Mouse (Mus musculus): Measurements from ENCODE around the gene Rps19bp1. TPM values are rescaled to one million over a fixed set of nuclear protein-coding genes. Genes with fewer than 3 reads are reported as not detected.

The Rps19bp1 gene
- polyA plus RNA-seq, 1 experiment from 2014 or later: 67.3 TPM

DNA sequence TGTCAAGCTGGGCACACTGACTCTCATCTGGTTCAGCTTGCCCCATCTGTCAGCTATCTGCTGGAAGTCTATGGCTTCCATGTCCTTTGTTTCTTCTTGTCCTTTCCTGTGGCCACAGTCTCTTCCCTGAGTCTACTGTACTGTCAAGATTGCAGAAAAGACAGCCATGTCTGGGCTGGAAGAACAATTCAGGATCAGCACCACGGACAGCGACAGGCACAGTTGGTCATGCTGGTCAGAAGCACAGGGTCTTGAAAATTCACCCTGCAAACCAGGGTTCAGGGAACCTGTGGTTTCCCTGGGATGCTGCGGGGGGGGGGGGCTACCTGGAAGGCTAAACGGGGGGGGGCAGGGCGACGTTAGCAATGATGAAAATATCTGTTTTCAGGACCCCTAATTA is 13.5 kb upstream of the Rps19bp1 start:
- H3K4me3 ChIP-seq: no peak overlapping the region
- no peak overlapping the region for H3K4me2 ChIP-seq
- no peaks in the 10 kb centered on the region for H3K9me3 ChIP-seq
- 0% methylated on average over 6 of the region's 6 CpGs for WGBS
- no peak overlapping the region for H3K27ac ChIP-seq
- peaks cover 34% of the 10 kb centered on the region for H3K27me3 ChIP-seq
- no peaks in the 10 kb centered on the region for H3K4me1 ChIP-seq
- no peaks in the 10 kb centered on the region for H3K36me3 ChIP-seq
- no peak overlapping the region for H3K9ac ChIP-seq
- no peak for ATAC-seq (ENCODE audit: insufficient number of reproducible peaks, insufficient read depth, low FRiP score, low TSS enrichment, low read depth)

DNA sequence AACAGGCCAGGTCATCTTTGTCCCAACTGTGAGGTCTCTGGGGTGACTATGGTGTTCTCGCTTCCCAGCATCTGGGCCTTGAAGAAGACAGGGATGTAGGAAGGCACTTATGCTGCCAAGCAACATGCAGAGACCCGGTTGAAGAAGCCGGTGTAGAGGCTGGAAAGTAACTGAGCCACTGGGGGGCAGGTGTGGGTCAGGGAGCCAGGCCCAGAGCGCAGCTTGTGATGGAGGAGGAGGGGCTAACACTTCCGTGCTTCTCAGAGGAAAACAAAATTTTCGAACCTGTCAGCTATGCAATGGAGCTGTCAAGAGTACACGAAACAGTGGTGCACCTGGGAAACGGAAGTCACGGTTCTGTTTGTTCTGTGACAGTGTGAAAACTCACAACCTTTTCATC is 13.0 kb upstream of the Rps19bp1 start:
- no peak for ATAC-seq (ENCODE audit: insufficient number of reproducible peaks, insufficient read depth, low FRiP score, low TSS enrichment, low read depth)

GRCm38 (mm10) chr15:80271858-80272396 is 7.8 kb upstream of the Rps19bp1 start:
- H3K27me3 ChIP-seq: peaks cover 4% of the 10 kb centered on the region
- no peak overlapping the region for H3K9ac ChIP-seq
- H3K36me3 ChIP-seq: no peaks in the 10 kb centered on the region
- H3K4me1 ChIP-seq: peaks cover 5% of the 10 kb centered on the region; the same call in 1 of the 2 replicates
- H3K4me3 ChIP-seq: no peak overlapping the region
- no peak for ATAC-seq (ENCODE audit: insufficient number of reproducible peaks, insufficient read depth, low FRiP score, low TSS enrichment, low read depth)
- WGBS: 75% methylated on average over 3 of the region's 3 CpGs
- H3K4me2 ChIP-seq: no peak overlapping the region
- 0 out of 2 replicates have a peak, but pooled peaks cover 7% of the 10 kb centered on the region for H3K9me3 ChIP-seq
- H3K27ac ChIP-seq: no peak overlapping the region

More for the DNA sequence above, 13.0 kb upstream of the Rps19bp1 start:
- no peaks in the 10 kb centered on the region for H3K36me3 ChIP-seq
- H3K27me3 ChIP-seq: peaks cover 29% of the 10 kb centered on the region
- H3K27ac ChIP-seq: no peak overlapping the region
- no peak overlapping the region for H3K9ac ChIP-seq
- H3K4me2 ChIP-seq: no peak overlapping the region
- no peak overlapping the region for H3K4me3 ChIP-seq
- WGBS: 49% methylated on average over 9 of the region's 9 CpGs
- no peaks in the 10 kb centered on the region for H3K4me1 ChIP-seq
- H3K9me3 ChIP-seq: no peaks in the 10 kb centered on the region

DNA sequence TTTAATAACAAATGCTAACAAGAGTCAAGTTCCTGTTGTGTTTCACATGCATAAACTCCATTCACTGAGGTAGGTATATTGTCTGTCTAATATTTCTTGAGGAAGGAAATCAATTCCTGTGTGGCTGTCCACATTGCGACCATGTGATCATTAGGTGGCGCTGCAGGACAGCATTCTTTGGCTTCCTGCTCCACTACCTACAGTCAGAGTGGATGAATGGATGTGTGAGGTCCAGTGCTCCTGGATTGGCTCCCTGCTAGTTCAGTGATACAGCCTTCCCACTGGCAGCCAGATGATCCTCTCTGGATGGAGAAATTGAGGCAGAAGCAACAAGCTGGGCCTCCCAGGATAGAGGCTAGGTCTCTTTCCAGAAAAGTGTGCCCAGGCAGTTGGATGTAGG is 2.2 kb upstream of the Rps19bp1 start:
- no peak overlapping the region for H3K4me3 ChIP-seq
- no peak overlapping the region for H3K27ac ChIP-seq
- no peak overlapping the region for H3K4me2 ChIP-seq
- 0% methylated on average over 2 of the region's 2 CpGs for WGBS
- H3K36me3 ChIP-seq: 0 out of 2 replicates have a peak, but pooled peaks cover 3% of the 10 kb centered on the region
- H3K27me3 ChIP-seq: no peaks in the 10 kb centered on the region
- H3K4me1 ChIP-seq: peaks cover 23% of the 10 kb centered on the region
- 0 out of 2 replicates have a peak, but pooled peaks cover 7% of the 10 kb centered on the region for H3K9me3 ChIP-seq
- H3K9ac ChIP-seq: no peak overlapping the region
- ATAC-seq (ENCODE audit: insufficient number of reproducible peaks, insufficient read depth, low FRiP score, low TSS enrichment, low read depth): no peak

DNA sequence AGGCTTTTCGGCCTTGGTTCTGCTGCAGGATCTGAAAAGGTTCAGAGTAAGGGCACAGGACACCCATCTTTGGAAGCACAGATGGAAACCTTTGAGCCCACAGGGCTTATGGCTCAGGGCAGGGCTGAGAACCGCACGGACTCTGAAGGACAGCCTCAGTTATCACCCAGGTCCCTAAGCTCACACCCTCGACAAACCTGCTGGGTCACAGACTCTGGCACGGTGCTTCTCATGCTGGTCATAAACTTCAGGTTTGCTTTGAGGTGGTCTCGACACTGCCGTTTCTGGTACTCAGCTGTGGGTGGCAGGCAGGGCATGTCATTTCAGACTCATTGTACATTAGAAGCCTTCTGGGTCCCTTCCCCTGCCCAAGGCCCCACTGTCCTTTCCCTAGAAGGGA is 3.0 kb downstream of the Rps19bp1 start:
- no peaks in the 10 kb centered on the region for H3K9me3 ChIP-seq

DNA sequence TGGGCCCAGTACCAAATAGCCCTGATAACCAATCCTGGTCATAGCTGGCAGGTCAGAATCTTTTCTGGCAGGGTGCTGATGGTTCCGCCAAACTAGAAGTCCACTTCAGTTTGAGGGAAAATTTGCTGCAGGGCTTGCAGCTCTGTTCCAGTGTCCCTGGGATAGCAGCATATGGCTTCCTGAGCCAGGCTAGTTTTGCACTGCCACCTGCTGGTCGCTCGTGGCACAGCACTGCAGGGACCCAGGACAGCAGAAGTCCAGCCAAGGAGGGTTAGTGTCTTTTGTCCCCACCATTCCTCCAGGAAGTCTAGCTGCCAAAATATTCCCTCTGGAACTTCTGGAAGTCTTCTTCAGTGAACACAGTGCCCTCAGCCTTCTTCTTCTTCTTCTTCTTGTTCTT is 3.4 kb downstream of the Rps19bp1 start:
- peaks cover 47% of the 10 kb centered on the region for H3K36me3 ChIP-seq
- no peaks in the 10 kb centered on the region for H3K27me3 ChIP-seq
- H3K9me3 ChIP-seq: no peaks in the 10 kb centered on the region
- no peak overlapping the region for H3K4me3 ChIP-seq
- H3K4me2 ChIP-seq: no peak overlapping the region
- peaks cover 42% of the 10 kb centered on the region for H3K4me1 ChIP-seq
- ATAC-seq (ENCODE audit: insufficient number of reproducible peaks, insufficient read depth, low FRiP score, low TSS enrichment, low read depth): no peak
- H3K27ac ChIP-seq: no peak overlapping the region
- WGBS: 9% methylated on average over 3 of the region's 3 CpGs
- H3K9ac ChIP-seq: no peak overlapping the region

More for the DNA sequence above, 3.0 kb downstream of the Rps19bp1 start:
- Histone ChIP-seq H3K4me1 (peaks cover 42% of the 10 kb centered on the region), H3K36me3 (peaks cover 46% of the 10 kb centered on the region), H3K27ac (no peak overlapping the region), H3K4me3 (no peak overlapping the region), H3K4me2 (no peak overlapping the region), H3K27me3 (no peaks in the 10 kb centered on the region), H3K9ac (no peak overlapping the region)
- no peak for ATAC-seq (ENCODE audit: insufficient number of reproducible peaks, insufficient read depth, low FRiP score, low TSS enrichment, low read depth)
- WGBS: 84% methylated on average over 7 of the region's 7 CpGs

- H3K27ac ChIP-seq: 0 out of 2 replicates have a peak overlapping the region, but pooled peaks have one; percentile 7
- WGBS: 69% methylated on average over 8 of the region's 8 CpGs
Measured at GRCm38 (mm10) chr15:80259406-80260045, 4.6 kb downstream of the Rps19bp1 start.

GRCm38 (mm10) chr15:80258240-80259170 is 5.6 kb downstream of the Rps19bp1 start:
- Histone ChIP-seq H3K36me3 (peaks cover 47% of the 10 kb centered on the region), H3K9me3 (no peaks in the 10 kb centered on the region), H3K4me2 (peak overlapping the region; percentile 95; the same call in 1 of the 2 replicates), H3K27me3 (no peaks in the 10 kb centered on the region), H3K9ac (peak overlapping the region; percentile 32; the same call in 1 of the 2 replicates), H3K27ac (peak overlapping the region; percentile 98), H3K4me3 (no peak overlapping the region), H3K4me1 (peaks cover 51% of the 10 kb centered on the region)
- ATAC-seq (ENCODE audit: insufficient number of reproducible peaks, insufficient read depth, low FRiP score, low TSS enrichment, low read depth): no peak
- WGBS: 43% methylated on average over 11 of the region's 11 CpGs

More at GRCm38 (mm10) chr15:80259406-80260045, 4.6 kb downstream of the Rps19bp1 start:
- peaks cover 47% of the 10 kb centered on the region for H3K36me3 ChIP-seq
- peaks cover 42% of the 10 kb centered on the region for H3K4me1 ChIP-seq
- H3K4me3 ChIP-seq: no peak overlapping the region
- H3K27me3 ChIP-seq: no peaks in the 10 kb centered on the region
- no peak overlapping the region for H3K9ac ChIP-seq
- no peaks in the 10 kb centered on the region for H3K9me3 ChIP-seq
- H3K4me2 ChIP-seq: no peak overlapping the region
- ATAC-seq (ENCODE audit: insufficient number of reproducible peaks, insufficient read depth, low FRiP score, low TSS enrichment, low read depth): no peak

- no peaks in the 10 kb centered on the region for H3K27me3 ChIP-seq
- peaks cover 47% of the 10 kb centered on the region for H3K36me3 ChIP-seq
- peaks cover 51% of the 10 kb centered on the region for H3K4me1 ChIP-seq
- peak overlapping the region; percentile 95 for H3K4me2 ChIP-seq
- H3K27ac ChIP-seq: peak overlapping the region; percentile 98
- peak overlapping the region; percentile 32; the same call in 1 of the 2 replicates for H3K9ac ChIP-seq
- 28% methylated on average over 4 of the region's 4 CpGs for WGBS
- no peaks in the 10 kb centered on the region for H3K9me3 ChIP-seq
- peak overlapping the region; percentile 100 for H3K4me3 ChIP-seq
- no peak for ATAC-seq (ENCODE audit: insufficient number of reproducible peaks, insufficient read depth, low FRiP score, low TSS enrichment, low read depth)
Measured at GRCm38 (mm10) chr15:80257602-80258239, 6.4 kb downstream of the Rps19bp1 start.

DNA sequence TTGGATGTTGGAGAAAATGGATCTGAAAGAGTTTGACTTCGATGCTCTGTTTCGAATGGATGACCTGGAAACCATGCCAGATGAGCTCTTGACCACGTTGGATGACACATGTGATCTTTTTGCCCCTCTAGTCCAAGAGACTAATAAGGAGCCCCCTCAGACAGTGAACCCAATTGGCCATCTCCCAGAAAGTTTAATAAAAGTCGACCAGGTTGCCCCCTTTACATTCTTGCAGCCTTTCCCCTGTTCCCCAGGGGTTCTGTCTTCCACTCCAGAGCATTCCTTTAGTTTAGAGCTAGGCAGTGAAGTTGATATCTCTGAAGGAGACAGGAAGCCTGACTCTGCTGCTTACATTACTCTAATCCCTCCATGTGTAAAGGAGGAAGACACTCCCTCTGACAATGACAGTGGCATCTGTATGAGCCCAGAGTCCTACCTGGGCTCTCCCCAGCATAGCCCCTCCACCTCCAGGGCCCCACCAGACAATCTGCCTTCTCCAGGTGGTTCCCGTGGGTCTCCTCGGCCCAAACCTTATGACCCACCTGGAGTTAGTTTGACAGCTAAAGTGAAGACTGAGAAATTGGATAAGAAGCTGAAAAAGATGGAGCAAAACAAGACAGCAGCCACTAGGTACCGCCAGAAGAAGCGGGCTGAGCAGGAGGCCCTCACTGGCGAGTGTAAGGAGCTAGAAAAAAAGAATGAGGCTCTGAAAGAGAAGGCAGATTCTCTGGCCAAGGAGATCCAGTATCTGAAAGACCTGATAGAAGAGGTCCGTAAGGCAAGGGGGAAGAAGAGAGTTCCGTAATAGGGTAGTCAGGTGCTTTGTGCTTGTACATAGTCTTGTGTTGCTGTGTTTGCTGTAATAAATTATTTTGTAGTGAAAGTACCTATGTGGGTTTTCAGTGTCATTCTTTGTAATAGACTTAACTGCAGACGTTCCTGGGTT is 7.2 kb downstream of the Rps19bp1 start:
- H3K4me1 ChIP-seq: peaks cover 43% of the 10 kb centered on the region
- peak overlapping the region; percentile 98 for H3K27ac ChIP-seq
- peaks cover 46% of the 10 kb centered on the region for H3K36me3 ChIP-seq
- no peaks in the 10 kb centered on the region for H3K9me3 ChIP-seq
- H3K4me3 ChIP-seq: peak overlapping the region; percentile 100
- no peaks in the 10 kb centered on the region for H3K27me3 ChIP-seq
- no peak for ATAC-seq (ENCODE audit: insufficient number of reproducible peaks, insufficient read depth, low FRiP score, low TSS enrichment, low read depth)
- H3K4me2 ChIP-seq: peak overlapping the region; percentile 95
- peak overlapping the region; percentile 100 for H3K9ac ChIP-seq
- 53% methylated on average over 12 of the region's 12 CpGs for WGBS

Data from embryonic facial prominence, embryonic 13.5 days (tissue).